Mouse (Mus musculus): ENCODE measurements around the gene Bcas3.

Gene Bcas3

GRCm38 (mm10) chr11:85613035-85613434, 260.1 kb downstream of the Bcas3 start:
- in situ Hi-C loops (cut with MseI, MboI) = no loop called here

DNA sequence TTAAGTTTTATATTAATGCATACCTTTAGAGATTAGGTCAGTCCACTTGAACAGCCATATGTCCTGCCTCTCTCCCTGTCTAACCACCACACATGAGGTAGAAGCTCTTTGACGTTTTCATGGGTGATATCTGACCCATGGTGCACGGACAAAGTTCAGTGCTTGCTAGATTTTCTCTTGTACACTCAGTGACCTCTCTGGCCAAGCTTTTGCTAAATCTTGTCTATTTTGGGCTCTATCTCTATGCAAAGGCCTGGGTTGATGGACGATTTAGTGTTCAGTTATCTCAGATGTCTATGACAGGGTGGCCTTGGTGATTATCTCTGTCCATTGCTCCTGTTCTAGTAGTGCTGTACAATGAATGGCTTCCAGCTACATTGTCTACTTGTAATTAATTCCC, 260.6 kb downstream of the Bcas3 start:
- in situ Hi-C loops (cut with MseI, MboI) = no loop called here

DNA sequence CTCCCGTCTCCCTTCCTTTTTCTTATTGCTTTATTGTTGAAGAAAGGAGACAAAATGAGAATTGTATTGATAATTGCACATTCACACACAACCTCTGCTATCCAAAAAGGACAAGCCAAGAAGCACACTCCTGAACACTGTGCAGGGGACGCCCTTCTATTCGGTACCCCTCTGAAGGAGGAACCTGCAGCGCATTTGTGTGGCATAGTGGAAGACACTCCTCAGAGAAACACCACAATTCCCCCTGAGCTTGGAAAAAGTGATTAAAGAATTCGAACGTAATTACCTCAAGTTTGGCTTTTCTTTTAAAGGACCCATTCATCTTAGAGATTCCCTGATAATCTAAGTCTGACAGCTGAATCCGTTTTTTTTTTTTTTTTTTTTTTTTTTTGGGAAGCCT, 261.5 kb downstream of the Bcas3 start:
- in situ Hi-C loops (cut with MseI, MboI) = no loop called here

DNA sequence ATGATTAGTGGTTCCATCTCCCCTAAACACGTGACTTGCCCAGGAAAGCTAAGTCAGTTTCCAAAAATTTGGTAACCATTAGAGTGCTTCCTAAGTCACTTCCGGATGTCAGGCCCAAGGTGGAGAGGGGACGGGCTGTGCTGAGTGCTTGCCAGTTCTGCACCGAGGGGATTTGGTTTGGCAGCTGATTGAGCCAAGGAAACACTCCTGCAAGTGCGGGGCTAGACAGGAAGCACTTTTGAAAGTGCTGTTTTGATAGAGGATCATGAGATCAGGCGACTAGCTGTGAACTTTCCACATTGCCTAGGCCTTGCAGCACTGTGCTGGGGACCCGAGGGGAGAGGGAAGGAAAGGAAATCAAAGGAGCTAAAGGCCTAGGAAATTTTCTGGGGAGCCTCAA, 262.5 kb downstream of the Bcas3 start:
- in situ Hi-C loops (cut with MseI, MboI) = no loop called here

DNA sequence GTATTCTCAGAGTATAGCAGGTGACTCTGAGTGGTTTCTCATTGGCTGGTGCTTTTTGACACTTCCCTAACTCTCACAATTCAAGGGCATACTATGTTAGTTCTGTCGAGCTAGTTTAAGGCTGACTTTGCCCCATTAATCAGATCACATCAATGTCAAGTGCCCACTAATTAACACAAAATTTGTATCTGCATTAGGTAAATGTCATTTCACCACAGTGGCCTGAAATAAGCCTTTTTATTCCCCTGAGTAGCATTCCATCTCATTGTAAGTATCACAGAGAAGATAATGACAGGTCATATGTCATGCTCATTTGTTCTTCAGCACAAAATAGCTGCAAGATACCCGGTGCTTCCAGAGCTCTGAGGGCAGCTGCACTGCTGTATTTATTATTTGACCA, 268.5 kb downstream of the Bcas3 start:
- in situ Hi-C loops (cut with MseI, MboI) = no loop called here

GRCm38 (mm10) chr11:85621994-85622393, 269.0 kb downstream of the Bcas3 start:
- in situ Hi-C loops (cut with MseI, MboI) = no loop called here

GRCm38 (mm10) chr11:85625206-85625605, 272.2 kb downstream of the Bcas3 start:
- in situ Hi-C loops (cut with MseI, MboI) = no loop called here

DNA sequence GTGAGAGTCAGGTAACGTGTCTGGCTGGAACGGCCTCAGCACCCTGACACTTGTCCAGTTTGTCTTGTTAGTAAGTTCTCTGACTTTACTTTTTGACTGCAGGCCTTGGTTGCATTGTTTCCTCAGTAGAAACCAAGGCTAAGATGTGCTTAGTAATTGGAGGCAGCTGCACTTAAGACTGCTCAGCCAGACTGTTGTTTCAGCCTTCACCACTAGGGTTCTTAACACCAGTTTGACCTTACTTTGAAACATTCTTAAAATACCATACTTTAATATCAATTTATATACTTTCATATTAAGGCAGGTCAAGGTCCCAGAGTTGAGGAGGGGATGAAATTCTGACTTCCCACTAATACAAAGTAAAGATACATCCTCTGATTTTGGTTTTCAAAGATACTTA, 273.9 kb downstream of the Bcas3 start:
- in situ Hi-C loops (cut with MseI, MboI) = no loop called here

GRCm38 (mm10) chr11:85627405-85627804, 274.4 kb downstream of the Bcas3 start:
- in situ Hi-C loops (cut with MseI, MboI) = no loop called here

- in situ Hi-C loops (cut with MseI, MboI) = no loop called here
Measured at GRCm38 (mm10) chr11:85628303-85629063, 275.5 kb downstream of the Bcas3 start.

- in situ Hi-C loops (cut with MseI, MboI) = no loop called here
Measured at GRCm38 (mm10) chr11:85632568-85632981, 279.6 kb downstream of the Bcas3 start.

GRCm38 (mm10) chr11:85638696-85639495, 285.9 kb downstream of the Bcas3 start:
- in situ Hi-C loops (cut with MseI, MboI) = no loop called here

DNA sequence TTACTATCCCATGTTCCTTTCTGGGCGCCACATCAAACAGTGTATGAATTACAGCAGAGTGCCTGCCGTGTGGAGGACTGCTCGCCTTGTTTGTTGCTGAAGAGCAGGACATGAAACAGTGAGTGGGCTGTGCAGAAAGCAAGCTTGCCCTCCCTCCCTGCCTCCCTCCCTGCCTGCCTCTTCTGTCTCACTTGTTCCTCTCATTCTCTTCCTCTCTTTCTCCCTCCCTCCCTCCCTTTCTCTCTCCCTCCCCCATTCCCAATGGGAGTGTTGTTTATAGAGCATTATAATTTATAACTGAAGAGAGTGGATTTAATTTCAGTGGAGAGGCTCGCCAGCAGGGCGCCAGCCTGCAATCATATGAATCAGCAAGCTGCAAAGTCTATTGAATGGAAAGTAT, 287.7 kb downstream of the Bcas3 start:
- in situ Hi-C loops (cut with MseI, MboI) = no loop called here

GRCm38 (mm10) chr11:85641486-85641885, 288.5 kb downstream of the Bcas3 start:
- in situ Hi-C loops (cut with MseI, MboI) = no loop called here

DNA sequence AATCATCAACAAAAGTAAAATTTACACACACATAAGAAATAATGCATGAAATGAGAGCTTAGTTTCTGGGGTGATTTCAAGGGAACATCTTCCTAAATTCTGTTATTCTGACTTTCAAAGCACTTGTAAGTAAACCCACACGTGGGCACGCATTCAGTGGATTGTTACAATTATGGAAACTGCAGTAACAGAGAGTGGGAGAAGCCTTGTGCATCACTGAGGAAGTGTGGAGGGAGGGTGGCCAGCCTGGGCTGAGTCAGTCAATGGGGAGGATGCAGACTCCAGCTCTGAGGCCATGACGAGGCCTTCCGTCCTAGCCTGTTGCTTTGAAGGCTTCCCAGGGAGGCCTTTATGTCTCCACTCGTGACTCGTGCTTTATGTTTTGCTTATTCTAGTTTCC, 289.6 kb downstream of the Bcas3 start:
- in situ Hi-C loops (cut with MseI, MboI) = no loop called here

DNA sequence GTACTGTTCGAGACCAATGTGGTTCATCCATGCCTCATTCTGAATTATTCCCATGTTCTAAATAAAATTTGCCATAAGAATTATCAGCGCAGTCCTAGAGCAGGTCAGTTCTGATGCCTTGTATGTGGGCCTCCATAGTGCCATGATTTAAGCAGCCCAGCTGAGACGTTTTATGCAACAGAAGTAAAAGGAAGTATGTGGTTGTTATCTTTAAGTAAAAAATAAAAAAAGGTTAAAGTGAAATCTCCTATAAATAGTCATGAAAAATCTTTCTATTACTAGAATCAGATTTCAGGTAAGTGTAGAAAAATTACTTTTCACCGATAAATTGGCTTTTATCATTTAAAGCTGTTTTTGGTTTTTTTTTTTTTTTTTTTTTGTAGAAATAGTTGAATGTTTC, 290.1 kb downstream of the Bcas3 start:
- in situ Hi-C loops (cut with MseI, MboI) = no loop called here

DNA sequence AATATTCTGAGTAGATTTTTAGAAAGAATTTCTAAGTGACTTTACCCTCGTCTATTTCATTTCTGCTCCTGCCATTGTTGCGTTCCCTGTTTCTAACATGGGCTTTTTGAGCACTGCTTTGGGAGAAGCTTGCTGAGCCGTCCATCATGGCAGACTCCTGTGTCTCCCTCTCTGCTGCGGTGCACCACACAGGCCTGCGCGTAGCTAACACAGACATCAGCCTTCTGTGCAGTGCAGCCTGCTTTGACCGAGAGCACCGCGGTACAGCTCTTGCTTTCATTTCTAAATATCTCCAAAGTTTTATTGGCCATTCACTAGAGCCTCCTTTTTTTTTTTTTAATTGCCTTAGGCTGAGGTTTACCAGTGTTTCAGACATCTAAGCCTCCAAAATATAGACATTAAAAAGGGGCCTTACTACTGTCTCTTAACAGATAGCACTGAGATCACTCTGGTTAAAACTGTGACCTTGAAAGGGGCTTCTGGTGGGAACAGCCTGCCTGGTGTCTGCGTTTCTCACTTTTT, 290.6 kb downstream of the Bcas3 start:
- in situ Hi-C loops (cut with MseI, MboI) = no loop called here

DNA sequence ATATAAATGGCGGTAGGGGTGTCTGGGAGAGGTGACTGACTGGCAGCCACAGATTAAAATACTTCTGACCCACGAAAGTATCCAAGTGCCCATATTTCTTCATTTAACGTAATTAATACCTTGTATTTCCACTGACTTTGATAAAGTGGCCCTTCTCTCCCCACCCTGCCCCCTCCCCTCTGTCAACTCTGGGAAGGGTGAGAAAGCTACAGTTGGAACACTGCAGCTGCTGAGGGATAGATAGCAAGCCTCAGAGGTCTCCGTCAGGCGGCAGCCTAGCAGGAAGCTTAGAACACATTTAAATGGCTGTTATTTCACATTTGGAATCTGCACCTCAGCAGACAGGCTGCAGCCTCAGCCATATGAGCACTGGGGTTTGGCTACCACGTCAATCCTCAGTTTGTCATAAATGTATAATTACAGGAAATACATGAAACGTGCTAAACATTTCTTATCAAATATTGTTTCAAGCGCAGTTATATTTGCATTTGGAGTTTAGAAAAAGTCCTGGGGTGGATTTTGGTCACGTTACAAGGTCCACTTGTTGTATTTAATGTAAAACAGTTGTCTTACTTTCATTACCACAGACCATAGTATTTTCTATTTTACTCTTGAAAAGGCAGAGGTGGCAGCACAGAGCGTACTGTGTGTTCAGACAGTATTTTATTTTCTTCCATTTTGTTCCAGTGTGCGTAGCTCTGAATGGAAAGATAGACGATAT, 291.2 kb downstream of the Bcas3 start:
- in situ Hi-C loops (cut with MseI, MboI) = no loop called here

DNA sequence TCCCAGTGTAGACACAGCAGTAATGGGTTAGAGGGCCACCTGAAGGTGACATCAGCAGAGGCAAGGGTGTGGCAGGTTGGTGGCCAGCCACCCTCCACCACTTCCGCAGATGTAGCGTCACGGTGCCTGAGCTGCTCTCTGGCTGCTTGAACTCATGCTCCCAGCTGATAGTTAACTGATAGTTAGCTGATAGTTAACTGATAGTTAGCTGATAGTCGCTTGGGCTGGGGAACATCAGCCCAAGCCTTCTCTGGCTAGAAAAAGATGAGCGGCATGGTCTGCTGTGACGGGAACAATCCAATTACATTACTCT, 291.7 kb downstream of the Bcas3 start:
- in situ Hi-C loops (cut with MseI, MboI) = no loop called here

GRCm38 (mm10) chr11:85645152-85645835, 292.3 kb downstream of the Bcas3 start:
- in situ Hi-C loops (cut with MseI, MboI) = no loop called here

GRCm38 (mm10) chr11:85648893-85649292, 295.9 kb downstream of the Bcas3 start:
- in situ Hi-C loops (cut with MseI, MboI) = no loop called here

GRCm38 (mm10) chr11:85649373-85649772, 296.4 kb downstream of the Bcas3 start:
- in situ Hi-C loops (cut with MseI, MboI) = no loop called here

Measured in mouse trophoblast stem cell (cell line).